Mouse (Mus musculus) liver, adult 2 months (tissue): Measurements from ENCODE around the gene Washc3.

Experiments used
- CTCF ChIP-seq: fragments of 200-500 bp; IDR thresholded peaks from 2 replicates; pipeline ENCODE4 v1.5.1; 2011; ENCODE audit warnings: low read depth, low read length, control low read depth
- POLR2A ChIP-seq: fragments of 200-500 bp; IDR thresholded peaks from 2 replicates; pipeline ENCODE4 v1.6.1; 2011; ENCODE audit warnings: low read length, control low read depth; ENCODE audit not compliant: insufficient read depth; ENCODE audit errors: extremely low read depth

- no peak for TF ChIP-seq CTCF
- no peak for TF ChIP-seq POLR2A
These were observed 38.8 kb upstream of the Washc3 start for GRCm38 (mm10) chr10:88162096-88162495.
